Mouse (Mus musculus): ENCODE measurements around the gene Olfr721-ps1.

Gene Olfr721-ps1

GRCm38 (mm10) chr14:14400998-14401397 is at the start of gene Olfr721-ps1:
Gene Olfr721-ps1, plus strand, starts transcription at chr14:14401298.
- DNase-seq (ENCODE audit: extremely low spot score, low spot score) = no peak

GRCm38 (mm10) chr14:14351721-14352590 is 49.1 kb upstream of the Olfr721-ps1 start:
- DNase-seq (ENCODE audit: extremely low spot score, low spot score) = no peak

GRCm38 (mm10) chr14:14352606-14353005 is 48.5 kb upstream of the Olfr721-ps1 start:
- peak; percentile 18 for DNase-seq (ENCODE audit: extremely low spot score, low spot score)

DNA sequence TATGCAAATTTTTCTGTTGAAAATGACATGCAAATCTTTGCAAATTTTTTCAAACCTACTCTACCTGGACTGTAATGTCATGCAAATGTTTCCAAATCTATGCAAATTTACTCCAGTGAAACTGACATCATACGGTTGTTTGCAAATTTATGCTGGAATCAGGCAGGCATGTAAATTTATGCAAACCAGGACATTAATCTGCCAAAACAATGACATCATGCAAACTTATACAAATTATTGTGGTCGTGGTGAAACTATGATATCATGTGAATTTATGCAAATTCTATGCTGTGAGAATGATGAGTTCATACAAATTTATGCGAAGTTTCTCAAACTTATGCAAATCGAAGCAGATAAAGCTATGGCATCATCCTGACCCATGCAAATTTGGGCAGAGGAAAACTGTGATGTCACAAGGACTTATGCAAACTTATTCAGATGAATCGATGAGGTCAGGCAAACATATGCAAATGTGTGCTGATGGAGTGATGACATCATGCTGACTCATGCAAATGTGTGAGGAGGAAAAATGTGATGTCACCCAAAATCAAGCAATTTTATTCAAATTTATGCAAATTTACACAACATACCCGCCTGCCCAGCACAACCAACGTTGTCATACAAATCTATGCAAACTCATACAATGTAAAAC is 47.9 kb upstream of the Olfr721-ps1 start:
- peak; percentile 30 for DNase-seq (ENCODE audit: extremely low spot score, low spot score)

- peak; percentile 27 for DNase-seq (ENCODE audit: extremely low spot score, low spot score)
Observed at GRCm38 (mm10) chr14:14353740-14354510, 47.2 kb upstream of the Olfr721-ps1 start.

GRCm38 (mm10) chr14:14354511-14355359 is 46.4 kb upstream of the Olfr721-ps1 start:
- DNase-seq (ENCODE audit: extremely low spot score, low spot score) = no peak

DNA sequence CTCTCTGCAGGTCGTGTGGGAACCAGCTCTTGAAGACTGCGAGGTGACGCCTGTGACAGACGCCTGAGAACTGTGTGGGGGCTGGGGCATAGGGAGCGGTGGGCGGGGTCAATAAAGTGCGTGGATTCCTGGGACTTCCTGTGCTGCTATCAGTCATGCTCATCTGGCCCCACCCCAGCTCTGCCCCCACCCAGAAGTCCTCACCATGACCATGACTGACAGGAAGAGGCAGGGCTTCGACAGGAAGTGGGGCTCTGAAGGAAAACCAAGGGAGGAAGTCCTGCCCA is 45.8 kb upstream of the Olfr721-ps1 start:
- no peak for DNase-seq (ENCODE audit: extremely low spot score, low spot score)

- DNase-seq (ENCODE audit: extremely low spot score, low spot score) = no peak
Observed at GRCm38 (mm10) chr14:14395535-14395934, 5.6 kb upstream of the Olfr721-ps1 start.

DNA sequence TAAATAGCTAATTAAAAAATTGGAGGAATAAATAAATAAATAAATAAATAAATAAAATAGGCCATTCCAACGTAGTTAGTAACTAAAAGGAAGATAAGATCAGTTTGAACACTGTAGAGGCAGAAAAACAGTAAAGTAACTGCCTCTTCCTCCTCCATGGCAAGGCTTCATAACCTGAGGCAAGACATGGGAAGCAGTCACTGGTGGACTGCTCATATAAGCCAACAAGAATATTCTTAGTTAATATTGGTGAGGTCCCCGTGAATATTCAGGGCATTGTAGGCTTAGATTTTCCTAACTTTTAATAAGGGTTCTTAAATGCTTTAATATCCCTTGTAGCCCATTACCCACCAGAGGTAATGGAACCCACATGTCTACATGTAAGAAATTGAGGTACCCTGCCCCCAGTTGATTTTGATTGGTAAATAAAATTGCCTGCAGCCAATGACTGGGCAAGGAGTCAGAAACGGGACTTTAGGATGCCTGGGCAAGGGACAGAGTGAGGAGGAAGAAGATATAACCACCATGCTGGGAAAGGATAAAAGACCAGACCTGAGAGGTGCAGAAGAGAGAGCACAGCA is 35.1 kb downstream of the Olfr721-ps1 start:
- no peak for DNase-seq (ENCODE audit: extremely low spot score, low spot score)
